Mouse (Mus musculus): ENCODE results near the gene Pwwp2b.

DNA sequence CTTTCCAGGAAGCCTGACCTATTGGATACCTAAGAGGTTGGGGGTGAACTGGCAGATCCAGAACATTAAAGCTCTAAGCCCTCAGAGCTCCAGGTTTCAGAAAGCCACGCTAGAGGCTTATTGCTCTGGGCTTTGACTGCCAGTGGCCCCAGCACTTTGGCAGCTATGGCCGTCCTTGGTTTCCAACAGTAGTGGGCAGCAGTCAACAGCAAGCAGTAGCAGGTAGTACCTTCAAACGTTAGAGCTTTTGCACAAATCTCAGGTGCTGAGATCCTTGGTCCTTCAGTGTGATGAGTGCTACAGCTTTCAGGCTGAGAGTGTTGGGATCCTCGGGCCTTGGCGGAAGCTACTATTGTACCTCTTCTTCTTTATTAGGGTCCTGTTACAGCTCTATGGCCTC, 65.1 kb downstream of the Pwwp2b start:
- no peak for TF ChIP-seq POLR2A (IDR thresholded peaks at IDR 0.05; ENCODE audit: control insufficient read depth, low read depth, low read length)
- no peak for TF ChIP-seq CTCF (IDR thresholded peaks at IDR 0.05; ENCODE audit: control insufficient read depth, insufficient read depth, insufficient replicate concordance, low read depth, low read length)
